Mouse (Mus musculus): ENCODE measurements around the gene Olfr690. TPM values are rescaled to one million over a fixed set of nuclear protein-coding genes. Genes with fewer than 3 reads are reported as not detected.

Gene Olfr690
- polyA plus RNA-seq, 1 experiment from 2014 or later = not detected

Other genes starting within 250 kb of the Olfr690 start
- not detected in 2 replicates for gene Olfr680-ps1, start 241.3 kb downstream of the Olfr690 start, polyA plus RNA-seq (2014; fragmentation: Nextera tagmentation; extraction: Ambion mirVana)
- not detected in 2 replicates for gene Olfr681, start 217.3 kb downstream of the Olfr690 start, polyA plus RNA-seq (2014; fragmentation: Nextera tagmentation; extraction: Ambion mirVana)
- not detected in 2 replicates for gene Olfr683, start 187.1 kb downstream of the Olfr690 start, polyA plus RNA-seq (2014; fragmentation: Nextera tagmentation; extraction: Ambion mirVana)
- not detected in 2 replicates for gene Olfr684, start 170.5 kb downstream of the Olfr690 start, polyA plus RNA-seq (2014; fragmentation: Nextera tagmentation; extraction: Ambion mirVana)
- gene Olfr685, start 148.1 kb downstream of the Olfr690 start, polyA plus RNA-seq (2014; fragmentation: Nextera tagmentation; extraction: Ambion mirVana) = not detected in 2 replicates
- not detected in 2 replicates for gene Olfr686, start 126.6 kb downstream of the Olfr690 start, polyA plus RNA-seq (2014; fragmentation: Nextera tagmentation; extraction: Ambion mirVana)
- not detected in 2 replicates for gene Olfr688, start 46.0 kb downstream of the Olfr690 start, polyA plus RNA-seq (2014; fragmentation: Nextera tagmentation; extraction: Ambion mirVana)
- gene Olfr689, start 22.9 kb downstream of the Olfr690 start, polyA plus RNA-seq (2014; fragmentation: Nextera tagmentation; extraction: Ambion mirVana) = not detected in 2 replicates
- not detected in 2 replicates for gene Olfr691, start 8.2 kb upstream of the Olfr690 start, polyA plus RNA-seq (2014; fragmentation: Nextera tagmentation; extraction: Ambion mirVana)
- gene Olfr692, start 34.1 kb upstream of the Olfr690 start, polyA plus RNA-seq (2014; fragmentation: Nextera tagmentation; extraction: Ambion mirVana) = not detected in 2 replicates
- gene Gm5901, start 40.9 kb upstream of the Olfr690 start, polyA plus RNA-seq (2014; fragmentation: Nextera tagmentation; extraction: Ambion mirVana) = not detected in 2 replicates
- 33.0 and 36.1 TPM in 2 replicates for gene Fam160a2, start 66.0 kb upstream of the Olfr690 start, polyA plus RNA-seq (2014; fragmentation: Nextera tagmentation; extraction: Ambion mirVana)
- not detected in 2 replicates for gene Cnga4, start 70.5 kb upstream of the Olfr690 start, polyA plus RNA-seq (2014; fragmentation: Nextera tagmentation; extraction: Ambion mirVana)
- not detected in 2 replicates for gene Cckbr, start 91.6 kb upstream of the Olfr690 start, polyA plus RNA-seq (2014; fragmentation: Nextera tagmentation; extraction: Ambion mirVana)
- gene Cavin3, start 148.2 kb upstream of the Olfr690 start, polyA plus RNA-seq (2014; fragmentation: Nextera tagmentation; extraction: Ambion mirVana) = 22.8 and 23.0 TPM in 2 replicates
- 47.3 and 53.7 TPM in 2 replicates for gene Smpd1, start 220.3 kb upstream of the Olfr690 start, polyA plus RNA-seq (2014; fragmentation: Nextera tagmentation; extraction: Ambion mirVana)
- 115 and 128 TPM in 2 replicates for gene Apbb1, start 247.5 kb upstream of the Olfr690 start, polyA plus RNA-seq (2014; fragmentation: Nextera tagmentation; extraction: Ambion mirVana)